Mouse (Mus musculus) heart, embryonic 11.5 days (tissue): ENCODE measurements around the gene Ankrd33b. TPM values are rescaled to one million over a fixed set of nuclear protein-coding genes. Genes with fewer than 3 reads are reported as not detected.

Experiments
- ATAC-seq: fragments of 200-750 bp; cut with Nextera tagmentation; replicated peaks from 2 replicates; pipeline ENCODE4 v1.8.0; 2017; ENCODE audit warnings: moderate library complexity; ENCODE audit not compliant: insufficient number of reproducible peaks, low FRiP score, low TSS enrichment
- H3K27ac ChIP-seq: fragments of 300-500 bp; sonication (generic); 2 replicates; pipeline ENCODE4 v1.5.1; 2014; ENCODE audit warnings: mild to moderate bottlenecking, low read depth, low read length
- H3K27me3 ChIP-seq: fragments of 300-500 bp; sonication (generic); 2 replicates; pipeline ENCODE4 v1.6.1; 2014; ENCODE audit warnings: mild to moderate bottlenecking, low read length, mixed read lengths; ENCODE audit not compliant: control insufficient read depth, insufficient read depth
- H3K36me3 ChIP-seq: fragments of 300-500 bp; sonication (generic); 2 replicates; pipeline ENCODE4 v1.6.1; 2014; ENCODE audit warnings: mild to moderate bottlenecking, low read length, moderate library complexity, mixed read lengths; ENCODE audit not compliant: control insufficient read depth, insufficient read depth
- H3K4me1 ChIP-seq: fragments of 300-500 bp; sonication (generic); 2 replicates; pipeline ENCODE4 v1.6.1; 2014; ENCODE audit warnings: low read length; ENCODE audit not compliant: control insufficient read depth, insufficient read depth
- H3K4me2 ChIP-seq: fragments of 300-500 bp; sonication (generic); 2 replicates; pipeline ENCODE4 v1.6.1; 2014; ENCODE audit warnings: mild to moderate bottlenecking, moderate library complexity
- H3K4me3 ChIP-seq: fragments of 300-500 bp; sonication (generic); 2 replicates; pipeline ENCODE4 v1.5.1; 2014; ENCODE audit warnings: low read depth, low read length
- H3K9ac ChIP-seq: fragments of 300-500 bp; sonication (generic); 2 replicates; pipeline ENCODE4 v1.6.1; 2014; ENCODE audit warnings: mild to moderate bottlenecking, low read depth, low read length, moderate library complexity
- H3K9me3 ChIP-seq: fragments of 300-500 bp; sonication (generic); replicated peaks from 2 replicates; pipeline ENCODE4 v1.6.1; 2016; ENCODE audit warnings: low read length; ENCODE audit not compliant: control insufficient read depth
- WGBS: fragments of 180-500 bp; shearing (Covaris S2); extraction: QIAGEN DNeasy Blood & Tissue Kit; methylation state at CpG from one replicate; pipeline ENCODE4 v1.1.7; 2014; ENCODE audit not compliant: insufficient replicate concordance; 5-methylcytosine and 5-hydroxymethylcytosine counted together
- polyA plus RNA-seq: library from polyadenylated mRNA; unstranded; fragments of >200 nt; fragmentation: Nextera tagmentation; extraction: Ambion mirVana; gene quantifications from 2 replicates; pipeline ENCODE4 v1.2.1, GENCODE M21; 2014

Ankrd33b gene
- polyA plus RNA-seq, 1 experiment from 2014 or later: 2.2 TPM

GRCm38 (mm10) chr15:31338656-31339291 lies 28.8 kb downstream of the Ankrd33b start:
- H3K4me3 ChIP-seq: no peak overlapping the region
- no peak overlapping the region for H3K4me2 ChIP-seq
- H3K4me1 ChIP-seq: peaks cover 7% of the 10 kb centered on the region; the same call in 1 of the 2 replicates
- WGBS: 72% methylated on average over 10 of the region's 10 CpGs
- no peaks in the 10 kb centered on the region for H3K27me3 ChIP-seq
- H3K36me3 ChIP-seq: no peaks in the 10 kb centered on the region
- ATAC-seq: no peak
- no peak overlapping the region for H3K9ac ChIP-seq
- no peaks in the 10 kb centered on the region for H3K9me3 ChIP-seq
- no peak overlapping the region for H3K27ac ChIP-seq

- H3K4me1 ChIP-seq: 0 out of 2 replicates have a peak, but pooled peaks cover 7% of the 10 kb centered on the region
- no peaks in the 10 kb centered on the region for H3K9me3 ChIP-seq
- no peak for ATAC-seq
- H3K9ac ChIP-seq: no peak overlapping the region
- no peak overlapping the region for H3K4me2 ChIP-seq
- no peaks in the 10 kb centered on the region for H3K36me3 ChIP-seq
- no peak overlapping the region for H3K27ac ChIP-seq
- 85% methylated on average over 6 of the region's 6 CpGs for WGBS
- no peaks in the 10 kb centered on the region for H3K27me3 ChIP-seq
- no peak overlapping the region for H3K4me3 ChIP-seq
Observed at GRCm38 (mm10) chr15:31337983-31338382, 29.5 kb downstream of the Ankrd33b start.

GRCm38 (mm10) chr15:31337192-31337741 lies 30.3 kb downstream of the Ankrd33b start:
- H3K4me2 ChIP-seq: no peak overlapping the region
- H3K9me3 ChIP-seq: no peaks in the 10 kb centered on the region
- no peak for ATAC-seq
- 85% methylated on average over 14 of the region's 14 CpGs for WGBS
- H3K4me1 ChIP-seq: 0 out of 2 replicates have a peak, but pooled peaks cover 3% of the 10 kb centered on the region
- no peaks in the 10 kb centered on the region for H3K36me3 ChIP-seq
- no peak overlapping the region for H3K9ac ChIP-seq
- H3K27ac ChIP-seq: no peak overlapping the region
- H3K27me3 ChIP-seq: no peaks in the 10 kb centered on the region
- H3K4me3 ChIP-seq: no peak overlapping the region

GRCm38 (mm10) chr15:31336685-31337084 lies 30.8 kb downstream of the Ankrd33b start:
- Histone ChIP-seq H3K27me3 (no peaks in the 10 kb centered on the region), H3K27ac (no peak overlapping the region), H3K4me3 (no peak overlapping the region), H3K36me3 (no peaks in the 10 kb centered on the region), H3K4me2 (no peak overlapping the region), H3K9me3 (no peaks in the 10 kb centered on the region), H3K9ac (no peak overlapping the region), H3K4me1 (no peaks in the 10 kb centered on the region)
- 62% methylated on average over 4 of the region's 4 CpGs for whole genome bisulfite sequencing
- ATAC-seq: no peak

GRCm38 (mm10) chr15:31334829-31335228 lies 32.7 kb downstream of the Ankrd33b start:
- Histone ChIP-seq H3K4me2 (no peak overlapping the region), H3K27ac (no peak overlapping the region), H3K4me3 (no peak overlapping the region), H3K27me3 (no peaks in the 10 kb centered on the region), H3K9ac (no peak overlapping the region), H3K36me3 (no peaks in the 10 kb centered on the region), H3K4me1 (no peaks in the 10 kb centered on the region), H3K9me3 (no peaks in the 10 kb centered on the region)
- no peak for ATAC-seq
- 88% methylated on average over 5 of the region's 5 CpGs for WGBS

- 79% methylated on average over 7 of the region's 7 CpGs for WGBS
- Histone ChIP-seq H3K9ac (no peak overlapping the region), H3K27me3 (no peaks in the 10 kb centered on the region), H3K4me2 (no peak overlapping the region), H3K27ac (no peak overlapping the region), H3K4me1 (no peaks in the 10 kb centered on the region), H3K9me3 (no peaks in the 10 kb centered on the region), H3K36me3 (no peaks in the 10 kb centered on the region), H3K4me3 (no peak overlapping the region)
- ATAC-seq: no peak
Observed at GRCm38 (mm10) chr15:31332541-31333163, 34.9 kb downstream of the Ankrd33b start.

GRCm38 (mm10) chr15:31331742-31332141 lies 35.8 kb downstream of the Ankrd33b start:
- WGBS: 77% methylated on average over 4 of the region's 4 CpGs
- no peak overlapping the region for H3K4me2 ChIP-seq
- H3K27ac ChIP-seq: no peak overlapping the region
- no peaks in the 10 kb centered on the region for H3K9me3 ChIP-seq
- H3K9ac ChIP-seq: no peak overlapping the region
- H3K4me3 ChIP-seq: no peak overlapping the region
- H3K27me3 ChIP-seq: no peaks in the 10 kb centered on the region
- no peaks in the 10 kb centered on the region for H3K36me3 ChIP-seq
- no peak for ATAC-seq
- no peaks in the 10 kb centered on the region for H3K4me1 ChIP-seq

DNA sequence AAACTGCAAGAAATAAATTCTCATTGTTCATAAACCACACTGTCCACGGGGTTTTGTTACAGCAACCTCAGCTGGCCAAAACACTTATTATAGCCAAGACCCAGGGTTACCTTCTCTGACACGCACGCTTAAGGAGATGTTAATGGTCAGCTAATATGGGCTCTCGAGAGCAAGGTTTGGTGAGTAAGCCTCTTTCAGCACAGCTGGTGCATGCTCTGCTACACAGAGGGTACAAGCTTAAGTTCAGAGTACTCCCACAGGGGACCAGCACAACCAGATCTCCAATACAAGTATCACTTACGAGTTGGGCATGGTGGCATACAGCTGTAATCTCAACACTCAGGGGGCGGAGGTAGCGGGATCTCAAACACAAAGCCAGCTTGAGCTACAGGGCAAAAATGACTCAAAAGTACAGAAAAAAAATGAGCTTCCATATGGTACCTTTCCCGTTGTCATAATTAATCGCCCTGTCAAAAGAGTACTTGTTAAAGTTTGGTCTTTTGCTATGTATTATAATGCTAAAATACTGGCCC lies 39.4 kb downstream of the Ankrd33b start:
- no peak for ATAC-seq
- no peak overlapping the region for H3K27ac ChIP-seq
- H3K4me1 ChIP-seq: no peaks in the 10 kb centered on the region
- H3K4me2 ChIP-seq: no peak overlapping the region
- 87% methylated on average over 9 of the region's 9 CpGs for WGBS
- no peaks in the 10 kb centered on the region for H3K27me3 ChIP-seq
- H3K9ac ChIP-seq: no peak overlapping the region
- no peaks in the 10 kb centered on the region for H3K36me3 ChIP-seq
- no peak overlapping the region for H3K4me3 ChIP-seq
- no peaks in the 10 kb centered on the region for H3K9me3 ChIP-seq
